8 mouse cellular contexts compared by ENCODE assay signal in the genomic region with DNA sequence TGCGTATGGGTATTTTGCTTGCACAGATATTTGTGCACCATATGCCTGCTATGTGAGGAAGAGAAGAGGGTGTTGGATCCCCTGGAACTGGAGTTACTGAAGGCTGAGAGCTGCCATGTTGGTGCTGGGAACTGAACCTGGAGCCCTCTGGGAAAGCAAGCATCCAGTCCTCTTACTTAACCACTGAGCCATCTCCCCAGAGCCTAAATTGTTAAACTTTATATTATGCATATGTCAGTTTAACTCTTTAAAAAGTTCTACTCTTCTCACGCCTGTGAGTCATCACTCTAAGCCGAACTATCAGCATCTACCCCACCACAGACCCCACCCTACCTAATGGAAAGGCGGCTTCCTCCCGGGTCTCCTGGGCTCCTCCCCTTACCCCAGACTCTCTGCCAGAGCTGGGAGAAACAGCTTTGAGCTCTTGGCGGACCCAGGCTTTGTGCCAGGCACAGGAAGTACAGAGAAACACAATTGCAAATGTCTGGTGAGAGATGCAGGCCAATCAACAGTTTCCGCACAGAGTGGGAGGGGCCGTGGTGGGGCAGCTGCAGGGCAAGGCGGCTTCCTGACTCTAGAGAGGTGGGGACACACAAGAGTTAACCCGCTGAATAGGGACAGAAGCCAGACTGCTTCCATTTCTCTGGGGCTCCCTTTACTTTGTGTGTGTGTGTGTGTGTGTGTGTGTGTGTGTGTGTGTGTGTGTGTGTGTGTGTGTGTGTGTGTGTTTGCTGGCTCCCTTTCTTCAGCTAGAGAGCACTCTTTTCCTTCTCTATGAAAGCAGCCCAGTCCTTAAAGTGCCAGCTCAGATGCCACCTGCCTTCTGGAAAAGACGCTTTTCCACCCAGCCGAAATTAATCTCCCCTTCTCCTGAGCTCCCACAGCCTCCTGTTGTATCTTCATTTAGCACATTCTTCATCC.
DNase-seq lines count a peak whose midpoint lies in the region; ATAC-seq and TF ChIP-seq lines count a peak whose summit lies in the region.

No protein-coding gene starts in this region.

- TF ChIP-seq EP300 in CH12.LX (IDR thresholded peaks at IDR 0.05; ENCODE audit: low read length) = no peak
- TF ChIP-seq EP300 in heart, postnatal 0 days (IDR thresholded peaks at IDR 0.05; ENCODE audit: low read depth) = no peak

- no peak overlapping the region for H3K4me2 ChIP-seq in CH12.LX (ENCODE audit: insufficient read depth, low read depth, poor library complexity, severe bottlenecking)
- H3K4me2 ChIP-seq in forebrain, embryonic 15.5 days (replicated peaks) = 0 out of 2 replicates have a peak overlapping the region, but pooled peaks have one; percentile 5
- no peak overlapping the region for H3K4me2 ChIP-seq in heart, postnatal 0 days (ENCODE audit: low read depth, low read length)
- H3K4me2 ChIP-seq in liver, embryonic 15.5 days = 0 out of 2 replicates have a peak overlapping the region, but pooled peaks have one; percentile 13
- no peak overlapping the region for H3K4me2 ChIP-seq in neural tube, embryonic 13.5 days

- H3K27me3 ChIP-seq in CH12.LX (replicated peaks) = no peaks in the 10 kb centered on the region
- H3K27me3 ChIP-seq in forebrain, embryonic 15.5 days = no peaks in the 10 kb centered on the region
- H3K27me3 ChIP-seq in heart, postnatal 0 days (ENCODE audit: control insufficient read depth, insufficient read depth, low read length) = no peaks in the 10 kb centered on the region
- no peaks in the 10 kb centered on the region for H3K27me3 ChIP-seq in liver, embryonic 15.5 days
- H3K27me3 ChIP-seq in neural tube, embryonic 13.5 days = no peaks in the 10 kb centered on the region

- H3K4me3 ChIP-seq in CH12.LX (replicated peaks in 1 of 3; ENCODE audit: low read depth in 2 of 3, low read length in 2 of 3, poor library complexity in 1 of 3) = no peak overlapping the region
- 0 out of 2 replicates have a peak overlapping the region, but pooled peaks have one; percentile 12 for H3K4me3 ChIP-seq in brown adipose tissue, adult 24 weeks (ENCODE audit: insufficient read depth, low read depth, low read length)
- no peak overlapping the region for H3K4me3 ChIP-seq in forebrain, embryonic 15.5 days
- H3K4me3 ChIP-seq in heart, postnatal 0 days (ENCODE audit: low read depth, low read length) = no peak overlapping the region
- no peak overlapping the region for H3K4me3 ChIP-seq in liver, embryonic 15.5 days (replicated peaks)
- no peak overlapping the region for H3K4me3 ChIP-seq in neural tube, embryonic 13.5 days

- no peak for TF ChIP-seq CTCF in CH12.LX (conservative IDR thresholded peaks at IDR 0.05 in 1 of 2, IDR thresholded peaks at IDR 0.05 in 1 of 2; ENCODE audit: low read depth in 2 of 2, low read length in 2 of 2)
- no peak for TF ChIP-seq CTCF in heart, postnatal 0 days (IDR thresholded peaks at IDR 0.05; ENCODE audit: low read depth)

- TF ChIP-seq RAD21 in CH12.LX (IDR thresholded peaks at IDR 0.05; ENCODE audit: low read depth, low read length) = no peak

- dilution Hi-C loops in CH12.LX (cut with MboI; ENCODE audit: extremely low pct_ligation_motif_present, extremely low pct_unique_long_range_greater_than_20kb, low sequenced_read_pairs) = no loop called here

- peaks cover 5 to 22% of the 10 kb centered on the region in 2 experiments for H3K4me1 ChIP-seq in CH12.LX (ENCODE audit: control insufficient read depth in 1 of 2, insufficient read depth in 2 of 2)
- peaks cover 7% of the 10 kb centered on the region; the same call in 1 of the 2 replicates for H3K4me1 ChIP-seq in brown adipose tissue, adult 24 weeks (ENCODE audit: control insufficient read depth, insufficient read depth, insufficient read length, low read length)
- peaks cover 8% of the 10 kb centered on the region; the same call in 1 of the 2 replicates for H3K4me1 ChIP-seq in forebrain, embryonic 15.5 days
- H3K4me1 ChIP-seq in heart, postnatal 0 days (ENCODE audit: control insufficient read depth, insufficient read depth) = no peaks in the 10 kb centered on the region
- H3K4me1 ChIP-seq in liver, embryonic 15.5 days (replicated peaks) = 0 out of 2 replicates have a peak, but pooled peaks cover 3% of the 10 kb centered on the region
- H3K4me1 ChIP-seq in neural tube, embryonic 13.5 days (replicated peaks) = peaks cover 8% of the 10 kb centered on the region; the same call in 1 of the 2 replicates

- peaks cover 6% of the 10 kb centered on the region for H3K9me3 ChIP-seq in CH12.LX (replicated peaks; ENCODE audit: low read length)
- no peaks in the 10 kb centered on the region for H3K9me3 ChIP-seq in forebrain, embryonic 15.5 days
- H3K9me3 ChIP-seq in heart, postnatal 0 days (replicated peaks; ENCODE audit: control insufficient read depth, low read length) = no peaks in the 10 kb centered on the region
- H3K9me3 ChIP-seq in liver, embryonic 15.5 days (replicated peaks) = no peaks in the 10 kb centered on the region
- H3K9me3 ChIP-seq in neural tube, embryonic 13.5 days = no peaks in the 10 kb centered on the region

- peak; percentile 83 for ATAC-seq in forebrain, embryonic 15.5 days (replicated peaks)
- peak; percentile 89 for ATAC-seq in heart, postnatal 0 days (ENCODE audit: insufficient read depth, low read depth)
- ATAC-seq in liver, embryonic 15.5 days (ENCODE audit: insufficient read depth) = peak; percentile 40; the same call in 1 of the 2 replicates
- peak; percentile 83 for ATAC-seq in neural tube, embryonic 13.5 days (ENCODE audit: low read depth)

- WGBS in forebrain, embryonic 15.5 days = 41% methylated on average over 12 of the region's 12 CpGs
- 51% methylated on average over 12 of the region's 12 CpGs for WGBS in heart, postnatal 0 days
- 30% methylated on average over 12 of the region's 12 CpGs for WGBS in liver, embryonic 15.5 days (ENCODE audit: insufficient replicate concordance)
- 54% methylated on average over 12 of the region's 12 CpGs for WGBS in neural tube, embryonic 13.5 days

- peaks cover 57 to 86% of the 10 kb centered on the region in 2 experiments for H3K36me3 ChIP-seq in CH12.LX (replicated peaks in 1 of 2; ENCODE audit: control insufficient read depth in 1 of 2, insufficient read depth in 1 of 2, low read length in 1 of 2)
- H3K36me3 ChIP-seq in forebrain, embryonic 15.5 days = no peaks in the 10 kb centered on the region
- H3K36me3 ChIP-seq in heart, postnatal 0 days (replicated peaks; ENCODE audit: control insufficient read depth, insufficient read depth, low read length) = no peaks in the 10 kb centered on the region
- H3K36me3 ChIP-seq in liver, embryonic 15.5 days (replicated peaks) = no peaks in the 10 kb centered on the region
- no peaks in the 10 kb centered on the region for H3K36me3 ChIP-seq in neural tube, embryonic 13.5 days

- peak; percentile 42 for DNase-seq in CH12.LX (ENCODE audit: extremely low read depth)
- peak; percentile 71 for DNase-seq in heart, postnatal 0 days (ENCODE audit: low spot score)
- peak; percentile 85 for DNase-seq in kidney, postnatal 14 days
- DNase-seq in thymus, postnatal 10 days (ENCODE audit: low spot score in 2 of 2) = peak; percentile 88 to 92

- H3K9ac ChIP-seq in CH12.LX (ENCODE audit: insufficient read depth, low read depth) = no peak overlapping the region
- no peak overlapping the region for H3K9ac ChIP-seq in forebrain, embryonic 15.5 days (replicated peaks)
- no peak overlapping the region for H3K9ac ChIP-seq in heart, postnatal 0 days (replicated peaks; ENCODE audit: low read depth, low read length)
- H3K9ac ChIP-seq in liver, embryonic 15.5 days = no peak overlapping the region
- H3K9ac ChIP-seq in neural tube, embryonic 13.5 days = no peak overlapping the region

- H3K27ac ChIP-seq in CH12.LX (ENCODE audit: insufficient read depth, low read depth) = no peak overlapping the region
- peak overlapping the region; percentile 77 for H3K27ac ChIP-seq in brown adipose tissue, adult 24 weeks (replicated peaks; ENCODE audit: low read depth, low read length)
- H3K27ac ChIP-seq in forebrain, embryonic 15.5 days (replicated peaks) = peak overlapping the region; percentile 34; the same call in 1 of the 2 replicates
- H3K27ac ChIP-seq in heart, postnatal 0 days (ENCODE audit: low read depth) = 0 out of 2 replicates have a peak overlapping the region, but pooled peaks have one; percentile 15
- H3K27ac ChIP-seq in liver, embryonic 15.5 days (replicated peaks) = no peak overlapping the region
- 0 out of 2 replicates have a peak overlapping the region, but pooled peaks have one; percentile 20 for H3K27ac ChIP-seq in neural tube, embryonic 13.5 days (replicated peaks)

- H3K79me2 ChIP-seq in CH12.LX (replicated peaks; ENCODE audit: control insufficient read depth, extremely low read depth, insufficient read depth, poor library complexity, severe bottlenecking) = 0 out of 2 replicates have a peak, but pooled peaks cover 2% of the 10 kb centered on the region

- in situ Hi-C loops in CH12.LX (cut with MboI; ENCODE audit: low pct_ligation_motif_present, low pct_unique_long_range_greater_than_20kb, low sequenced_read_pairs) = loop anchor here (10.0 kb wide), 1 partner anchor 179 kb away; no protein-coding TSS in a partner anchor

- no peak for TF ChIP-seq POLR2A in CH12.LX (IDR thresholded peaks at IDR 0.05; ENCODE audit: low read depth, low read length)

TF ChIP-seq in CH12.LX, 34 proteins besides CTCF, POLR2A, EP300 and RAD21:
- TF ChIP-seq KAT2A (IDR thresholded peaks at IDR 0.05; ENCODE audit: insufficient replicate concordance, low read length) (no peak), E2F4 (IDR thresholded peaks at IDR 0.05; ENCODE audit: insufficient replicate concordance, low read depth, low read length) (no peak), SMC3 (IDR thresholded peaks at IDR 0.05; ENCODE audit: low read depth, low read length) (no peak), POLR2AphosphoS2 (IDR thresholded peaks at IDR 0.05; ENCODE audit: low read depth, low read length) (no peak), UBTF (IDR thresholded peaks at IDR 0.05; ENCODE audit: low read depth, low read length) (no peak), PAX5 (IDR thresholded peaks at IDR 0.05; ENCODE audit: low read length) (no peak), SIN3A (IDR thresholded peaks at IDR 0.05; ENCODE audit: low read length) (no peak), JUND (conservative IDR thresholded peaks at IDR 0.05; ENCODE audit: low read depth, low read length) (no peak), MAX (IDR thresholded peaks at IDR 0.05; ENCODE audit: low read length) (no peak), HCFC1 (IDR thresholded peaks at IDR 0.05; ENCODE audit: low read depth, low read length) (no peak), ZC3H11A (IDR thresholded peaks at IDR 0.05; ENCODE audit: low read depth, low read length) (no peak), NELFE (IDR thresholded peaks at IDR 0.05; ENCODE audit: low read depth, low read length) (no peak), ZKSCAN1 (IDR thresholded peaks at IDR 0.05; ENCODE audit: borderline replicate concordance, low read depth, low read length) (no peak), GABPA (IDR thresholded peaks at IDR 0.05; ENCODE audit: insufficient replicate concordance, low read depth, low read length) (no peak)

Comparison
In these comparisons a context has a peak if more than half of its experiments do, and no peak if none do; other contexts are left out.
1. H3K27ac ChIP-seq: peak in brown adipose tissue, adult 24 weeks (single experiment), forebrain, embryonic 15.5 days (single experiment), heart, postnatal 0 days (single experiment) and neural tube, embryonic 13.5 days (single experiment); none in CH12.LX (single experiment) and liver, embryonic 15.5 days (single experiment).
2. H3K4me2 ChIP-seq: peak in forebrain, embryonic 15.5 days (single experiment) and liver, embryonic 15.5 days (single experiment); none in CH12.LX (single experiment), heart, postnatal 0 days (single experiment) and neural tube, embryonic 13.5 days (single experiment).
3. Peak in every context shown above with its lines, with median percentiles within 50 percentile points of each other: DNase-seq and ATAC-seq.